Mouse (Mus musculus) intestine, postnatal 0 days (tissue): Measurements from ENCODE around the gene Acvr1b. TPM values are rescaled to one million over a fixed set of nuclear protein-coding genes. Genes with fewer than 3 reads are reported as not detected.

Source experiments
- ATAC-seq: fragments of 200-750 bp; cut with Nextera tagmentation; 2 replicates; pipeline ENCODE4 v1.8.0; 2017; ENCODE audit warnings: mild to moderate bottlenecking, moderate TSS enrichment, moderate library complexity
- H3K27ac ChIP-seq: fragments of 300-500 bp; sonication (generic); 2 replicates; pipeline ENCODE4 v1.5.1; 2014; ENCODE audit warnings: mild to moderate bottlenecking, low read depth, low read length, moderate library complexity
- H3K27me3 ChIP-seq: fragments of 300-500 bp; sonication (generic); replicated peaks from 2 replicates; pipeline ENCODE4 v1.6.1; 2014; ENCODE audit warnings: low read length, mixed read lengths; ENCODE audit not compliant: control insufficient read depth, insufficient read depth
- H3K36me3 ChIP-seq: fragments of 300-500 bp; sonication (generic); 2 replicates; pipeline ENCODE4 v1.6.1; 2014; ENCODE audit warnings: mild to moderate bottlenecking, moderate library complexity; ENCODE audit not compliant: control insufficient read depth, insufficient read depth
- H3K4me1 ChIP-seq: fragments of 300-500 bp; sonication (generic); replicated peaks from 2 replicates; pipeline ENCODE4 v1.6.1; 2014; ENCODE audit warnings: antibody characterized with exemption, low read length, mixed read lengths; ENCODE audit not compliant: control insufficient read depth, insufficient read depth
- H3K4me2 ChIP-seq: fragments of 300-500 bp; sonication (generic); replicated peaks from 2 replicates; pipeline ENCODE4 v1.6.1; 2014; ENCODE audit warnings: low read depth, mild to moderate bottlenecking, moderate library complexity
- H3K4me3 ChIP-seq: fragments of 300-500 bp; sonication (generic); 2 replicates; pipeline ENCODE4 v1.5.1; 2014; ENCODE audit warnings: low read depth, low read length
- H3K9ac ChIP-seq: fragments of 300-500 bp; sonication (generic); 2 replicates; pipeline ENCODE4 v1.6.1; 2014; ENCODE audit warnings: mild to moderate bottlenecking, low read depth, low read length
- H3K9me3 ChIP-seq: fragments of 300-500 bp; sonication (generic); 2 replicates; pipeline ENCODE4 v1.6.1; 2016; ENCODE audit warnings: mixed run types; ENCODE audit not compliant: control insufficient read depth
- CTCF ChIP-seq: sonication (generic); IDR thresholded peaks from 2 replicates; pipeline ENCODE4 v1.5.1; 2016; ENCODE audit warnings: low read depth, mild to moderate bottlenecking, control low read depth, antibody characterized with exemption, moderate library complexity
- WGBS: fragments of 180-500 bp; shearing (Covaris S2); extraction: QIAGEN DNeasy Blood & Tissue Kit; methylation state at CpG from one replicate; pipeline ENCODE4 v1.1.7; 2014; 5-methylcytosine and 5-hydroxymethylcytosine counted together
- polyA plus RNA-seq: library from polyadenylated mRNA; unstranded; fragments of >200 nt; fragmentation: Nextera tagmentation; extraction: Ambion mirVana; gene quantifications from 2 replicates; pipeline ENCODE4 v1.2.1, GENCODE M21; 2015

The Acvr1b gene
- polyA plus RNA-seq, 1 experiment from 2014 or later, result 6.0 TPM

- peaks cover 77% of the 10 kb centered on the region for H3K36me3 ChIP-seq
- H3K4me2 ChIP-seq, result no peak overlapping the region
- no peak overlapping the region for H3K4me3 ChIP-seq
- H3K27me3 ChIP-seq, result no peaks in the 10 kb centered on the region
- peak; percentile 97 for TF ChIP-seq CTCF
- no peak overlapping the region for H3K27ac ChIP-seq
- no peak overlapping the region for H3K9ac ChIP-seq
- WGBS, result 10% methylated on average over 3 of the region's 3 CpGs
- H3K4me1 ChIP-seq, result no peaks in the 10 kb centered on the region; the same call in none of the 2 replicates
- ATAC-seq, result peak; percentile 63
- no peaks in the 10 kb centered on the region for H3K9me3 ChIP-seq
Observed at GRCm38 (mm10) chr15:101198218-101198617, 24.4 kb downstream of the Acvr1b start.

GRCm38 (mm10) chr15:101198850-101199249 lies 25.0 kb downstream of the Acvr1b start:
- no peak overlapping the region for H3K9ac ChIP-seq
- TF ChIP-seq CTCF, result peak; percentile 57
- no peak overlapping the region for H3K4me3 ChIP-seq
- H3K27me3 ChIP-seq, result no peaks in the 10 kb centered on the region
- no peak overlapping the region for H3K27ac ChIP-seq
- no peaks in the 10 kb centered on the region for H3K9me3 ChIP-seq
- no peaks in the 10 kb centered on the region; the same call in 1 of the 2 replicates for H3K4me1 ChIP-seq
- WGBS, result 88% methylated on average over 14 of the region's 14 CpGs
- H3K36me3 ChIP-seq, result peaks cover 82% of the 10 kb centered on the region
- ATAC-seq, result no peak
- no peak overlapping the region for H3K4me2 ChIP-seq

GRCm38 (mm10) chr15:101200777-101201295 lies 27.0 kb downstream of the Acvr1b start:
- Histone ChIP-seq H3K4me3 (no peak overlapping the region), H3K36me3 (peaks cover 81% of the 10 kb centered on the region), H3K27me3 (no peaks in the 10 kb centered on the region), H3K4me2 (no peak overlapping the region), H3K27ac (no peak overlapping the region), H3K4me1 (no peaks in the 10 kb centered on the region), H3K9me3 (no peaks in the 10 kb centered on the region), H3K9ac (no peak overlapping the region)
- no peak for ATAC-seq
- TF ChIP-seq CTCF, result no peak
- 98% methylated on average over 9 of the region's 9 CpGs for WGBS

- 90% methylated on average over 3 of the region's 3 CpGs for WGBS
- H3K4me1 ChIP-seq, result no peaks in the 10 kb centered on the region
- no peak overlapping the region for H3K27ac ChIP-seq
- H3K4me3 ChIP-seq, result no peak overlapping the region
- H3K9ac ChIP-seq, result no peak overlapping the region
- H3K27me3 ChIP-seq, result no peaks in the 10 kb centered on the region
- ATAC-seq, result no peak
- H3K36me3 ChIP-seq, result peaks cover 81% of the 10 kb centered on the region
- no peak for TF ChIP-seq CTCF
- H3K9me3 ChIP-seq, result no peaks in the 10 kb centered on the region
- no peak overlapping the region for H3K4me2 ChIP-seq
Observed at GRCm38 (mm10) chr15:101201414-101201813, 27.5 kb downstream of the Acvr1b start.

DNA sequence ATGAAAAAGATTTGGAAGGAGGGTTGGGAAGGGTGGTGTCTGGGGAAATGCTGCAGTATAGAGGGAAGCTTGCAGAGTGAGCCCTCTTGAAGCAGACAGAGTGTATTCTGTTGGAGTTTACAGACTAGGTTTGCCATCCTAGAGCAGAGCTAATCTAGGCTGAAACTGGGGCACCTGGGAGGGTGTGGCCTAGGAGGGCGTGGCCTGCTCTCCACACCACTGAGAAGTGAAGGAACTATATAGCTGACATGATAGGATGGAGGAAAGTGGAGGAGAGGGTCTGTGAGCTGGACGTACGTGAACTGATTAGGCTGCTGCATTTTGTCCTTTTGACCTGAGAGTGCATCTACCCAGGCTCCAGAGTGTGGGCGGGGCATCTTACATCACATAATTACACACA lies 29.8 kb downstream of the Acvr1b start:
- Histone ChIP-seq H3K27me3 (no peaks in the 10 kb centered on the region), H3K4me2 (no peak overlapping the region), H3K36me3 (peaks cover 95% of the 10 kb centered on the region), H3K27ac (no peak overlapping the region; the same call in 1 of the 2 replicates), H3K4me3 (no peak overlapping the region), H3K4me1 (no peaks in the 10 kb centered on the region), H3K9ac (no peak overlapping the region), H3K9me3 (no peaks in the 10 kb centered on the region)
- no peak for TF ChIP-seq CTCF
- 52% methylated on average over 4 of the region's 4 CpGs for WGBS
- 0 out of 2 replicates have a peak, but pooled peaks have one; percentile 35 for ATAC-seq

- Histone ChIP-seq H3K9ac (no peak overlapping the region), H3K4me1 (no peaks in the 10 kb centered on the region), H3K9me3 (no peaks in the 10 kb centered on the region), H3K27ac (no peak overlapping the region; the same call in 1 of the 2 replicates), H3K36me3 (peaks cover 95% of the 10 kb centered on the region), H3K4me3 (no peak overlapping the region), H3K4me2 (no peak overlapping the region), H3K27me3 (no peaks in the 10 kb centered on the region)
- 73% methylated on average over 7 of the region's 7 CpGs for WGBS
- no peak for ATAC-seq
- TF ChIP-seq CTCF, result no peak
Observed at GRCm38 (mm10) chr15:101204781-101205180, 30.9 kb downstream of the Acvr1b start.
